Mouse (Mus musculus): ENCODE results near the gene Pcbp3. TPM values are rescaled to one million over a fixed set of nuclear protein-coding genes. Genes with fewer than 3 reads are reported as not detected.

Gene Pcbp3
- polyA plus RNA-seq, 1 experiment from 2014 or later, result 8.8 TPM

- WGBS (ENCODE audit: insufficient replicate concordance), result 71% methylated on average over 7 of the region's 7 CpGs
- no peaks in the 10 kb centered on the region for H3K9me3 ChIP-seq (replicated peaks)
- no peak overlapping the region for H3K4me2 ChIP-seq
- H3K9ac ChIP-seq, result no peak overlapping the region
- ATAC-seq, result no peak
- H3K27me3 ChIP-seq (replicated peaks), result no peaks in the 10 kb centered on the region
- no peak overlapping the region for H3K27ac ChIP-seq
- no peaks in the 10 kb centered on the region for H3K36me3 ChIP-seq
- H3K4me1 ChIP-seq, result peaks cover 4% of the 10 kb centered on the region; the same call in 1 of the 2 replicates
- no peak overlapping the region for H3K4me3 ChIP-seq
These were observed 151.6 kb downstream of the Pcbp3 start for GRCm38 (mm10) chr10:76809916-76810660.

GRCm38 (mm10) chr10:76809439-76809838 is 152.2 kb downstream of the Pcbp3 start:
- Histone ChIP-seq H3K4me3 (no peak overlapping the region), H3K9ac (no peak overlapping the region), H3K27me3 (replicated peaks) (no peaks in the 10 kb centered on the region), H3K4me1 (peaks cover 4% of the 10 kb centered on the region; the same call in 1 of the 2 replicates), H3K36me3 (no peaks in the 10 kb centered on the region), H3K9me3 (replicated peaks) (no peaks in the 10 kb centered on the region), H3K4me2 (no peak overlapping the region), H3K27ac (no peak overlapping the region)
- WGBS (ENCODE audit: insufficient replicate concordance), result 71% methylated on average over 11 of the region's 11 CpGs
- ATAC-seq, result no peak

- no peak for ATAC-seq
- Histone ChIP-seq H3K36me3 (no peaks in the 10 kb centered on the region), H3K4me3 (no peak overlapping the region), H3K27me3 (replicated peaks) (no peaks in the 10 kb centered on the region), H3K27ac (no peak overlapping the region), H3K4me2 (no peak overlapping the region), H3K9me3 (replicated peaks) (no peaks in the 10 kb centered on the region), H3K4me1 (peaks cover 4% of the 10 kb centered on the region; the same call in 1 of the 2 replicates), H3K9ac (no peak overlapping the region)
- WGBS (ENCODE audit: insufficient replicate concordance), result 67% methylated on average over 10 of the region's 10 CpGs
These were observed 153.0 kb downstream of the Pcbp3 start for GRCm38 (mm10) chr10:76808446-76809400.

- H3K9me3 ChIP-seq (replicated peaks), result no peaks in the 10 kb centered on the region
- no peaks in the 10 kb centered on the region for H3K4me1 ChIP-seq
- no peak for ATAC-seq
- WGBS (ENCODE audit: insufficient replicate concordance), result 68% methylated on average over 4 of the region's 4 CpGs
- H3K27me3 ChIP-seq (replicated peaks), result no peaks in the 10 kb centered on the region
- H3K4me3 ChIP-seq, result no peak overlapping the region
- H3K27ac ChIP-seq, result no peak overlapping the region
- H3K9ac ChIP-seq, result no peak overlapping the region
- no peak overlapping the region for H3K4me2 ChIP-seq
- H3K36me3 ChIP-seq, result no peaks in the 10 kb centered on the region
These were observed 159.2 kb downstream of the Pcbp3 start for GRCm38 (mm10) chr10:76802500-76802885.

GRCm38 (mm10) chr10:76801841-76802499 is 159.7 kb downstream of the Pcbp3 start:
- H3K4me3 ChIP-seq, result no peak overlapping the region
- no peaks in the 10 kb centered on the region for H3K36me3 ChIP-seq
- no peak overlapping the region for H3K9ac ChIP-seq
- ATAC-seq, result no peak
- 53% methylated on average over 6 of the region's 6 CpGs for WGBS (ENCODE audit: insufficient replicate concordance)
- no peak overlapping the region for H3K4me2 ChIP-seq
- H3K27ac ChIP-seq, result no peak overlapping the region
- no peaks in the 10 kb centered on the region for H3K4me1 ChIP-seq
- H3K27me3 ChIP-seq (replicated peaks), result no peaks in the 10 kb centered on the region
- no peaks in the 10 kb centered on the region for H3K9me3 ChIP-seq (replicated peaks)

GRCm38 (mm10) chr10:76801237-76801641 is 160.4 kb downstream of the Pcbp3 start:
- H3K4me2 ChIP-seq, result no peak overlapping the region
- 59% methylated on average over 5 of the region's 5 CpGs for WGBS (ENCODE audit: insufficient replicate concordance)

GRCm38 (mm10) chr10:76798751-76799585 is 162.7 kb downstream of the Pcbp3 start:
- 67% methylated on average over 17 of the region's 17 CpGs for WGBS (ENCODE audit: insufficient replicate concordance)
- no peaks in the 10 kb centered on the region for H3K36me3 ChIP-seq
- no peak overlapping the region for H3K9ac ChIP-seq

More at GRCm38 (mm10) chr10:76801237-76801641, 160.4 kb downstream of the Pcbp3 start:
- Histone ChIP-seq H3K9ac (no peak overlapping the region), H3K27me3 (replicated peaks) (no peaks in the 10 kb centered on the region), H3K9me3 (replicated peaks) (no peaks in the 10 kb centered on the region), H3K4me3 (no peak overlapping the region), H3K27ac (no peak overlapping the region), H3K4me1 (no peaks in the 10 kb centered on the region), H3K36me3 (no peaks in the 10 kb centered on the region)
- ATAC-seq, result no peak

GRCm38 (mm10) chr10:76794102-76794501 is 167.6 kb downstream of the Pcbp3 start:
- no peak overlapping the region for H3K9ac ChIP-seq
- no peak overlapping the region for H3K27ac ChIP-seq
- H3K36me3 ChIP-seq, result no peaks in the 10 kb centered on the region
- no peak overlapping the region for H3K4me2 ChIP-seq
- WGBS (ENCODE audit: insufficient replicate concordance), result 76% methylated on average over 3 of the region's 3 CpGs
- H3K27me3 ChIP-seq (replicated peaks), result no peaks in the 10 kb centered on the region
- ATAC-seq, result no peak
- H3K9me3 ChIP-seq (replicated peaks), result no peaks in the 10 kb centered on the region
- no peaks in the 10 kb centered on the region for H3K4me1 ChIP-seq
- H3K4me3 ChIP-seq, result no peak overlapping the region

More at GRCm38 (mm10) chr10:76798751-76799585, 162.7 kb downstream of the Pcbp3 start:
- Histone ChIP-seq H3K9me3 (replicated peaks) (no peaks in the 10 kb centered on the region), H3K27me3 (replicated peaks) (no peaks in the 10 kb centered on the region), H3K27ac (no peak overlapping the region), H3K4me1 (no peaks in the 10 kb centered on the region), H3K4me3 (no peak overlapping the region), H3K4me2 (no peak overlapping the region)
- ATAC-seq, result no peak

- Histone ChIP-seq H3K9me3 (replicated peaks) (no peaks in the 10 kb centered on the region), H3K9ac (no peak overlapping the region), H3K4me3 (no peak overlapping the region), H3K27ac (no peak overlapping the region), H3K36me3 (no peaks in the 10 kb centered on the region), H3K4me2 (no peak overlapping the region), H3K27me3 (replicated peaks) (no peaks in the 10 kb centered on the region), H3K4me1 (no peaks in the 10 kb centered on the region)
- no peak for ATAC-seq
- WGBS (ENCODE audit: insufficient replicate concordance), result 24% methylated on average over 1 of the region's 1 CpGs
These were observed 170.2 kb downstream of the Pcbp3 start for GRCm38 (mm10) chr10:76791475-76791874.

GRCm38 (mm10) chr10:76789885-76790284 is 171.8 kb downstream of the Pcbp3 start:
- no peaks in the 10 kb centered on the region for H3K9me3 ChIP-seq (replicated peaks)

GRCm38 (mm10) chr10:76785312-76785711 is 176.4 kb downstream of the Pcbp3 start:
- Histone ChIP-seq H3K9me3 (replicated peaks) (no peaks in the 10 kb centered on the region), H3K27me3 (replicated peaks) (no peaks in the 10 kb centered on the region), H3K4me1 (no peaks in the 10 kb centered on the region), H3K4me3 (no peak overlapping the region), H3K4me2 (no peak overlapping the region), H3K27ac (no peak overlapping the region), H3K36me3 (no peaks in the 10 kb centered on the region), H3K9ac (no peak overlapping the region)
- ATAC-seq, result no peak
- 62% methylated on average over 6 of the region's 6 CpGs for WGBS (ENCODE audit: insufficient replicate concordance)

More at GRCm38 (mm10) chr10:76789885-76790284, 171.8 kb downstream of the Pcbp3 start:
- WGBS (ENCODE audit: insufficient replicate concordance), result 75% methylated on average over 4 of the region's 4 CpGs
- Histone ChIP-seq H3K36me3 (no peaks in the 10 kb centered on the region), H3K27ac (no peak overlapping the region), H3K4me1 (no peaks in the 10 kb centered on the region), H3K9ac (no peak overlapping the region), H3K4me3 (no peak overlapping the region), H3K4me2 (no peak overlapping the region), H3K27me3 (replicated peaks) (no peaks in the 10 kb centered on the region)
- no peak for ATAC-seq

Measured in liver, embryonic 12.5 days (tissue).